Mouse (Mus musculus) urinary bladder, adult 2 months (tissue): ENCODE data around the gene 1700074P13Rik. TPM values are rescaled to one million over a fixed set of nuclear protein-coding genes. Genes with fewer than 3 reads are reported as not detected.
"Not testable (repeated sequence)": the region's sequence is repeated elsewhere in the genome, so short reads cannot be mapped to it uniquely, and the experiment has no call there.

ENCODE experiments used
- DNase-seq: peaks from one replicate; pipeline ENCODE4 v3.0.0; 2022; ENCODE audit warnings: low spot score
- polyA plus RNA-seq: library from polyadenylated mRNA; depleted of rRNA; stranded (reverse); fragments of >200 nt; gene quantifications from 2 replicates; pipeline ENCODE4 v1.2.3, GENCODE M21; 2012; rRNA removed

1700074P13Rik gene
- not detected in 2 replicates for polyA plus RNA-seq

GRCm38 (mm10) chr6:40940457-40940856 lies at the start of gene 1700074P13Rik:
TSS of gene 1700074P13Rik (minus strand) at chr6:40940557.
- no peak for DNase-seq

- not testable (repeated sequence) for DNase-seq
Measured at GRCm38 (mm10) chr6:40964454-40964853, 24.1 kb upstream of the 1700074P13Rik start, which contains the start of gene 1810009J06Rik. TSS of gene 1810009J06Rik (plus strand) at chr6:40964754.

GRCm38 (mm10) chr6:40953716-40954115 lies 13.4 kb upstream of the 1700074P13Rik start:
- no peak for DNase-seq

- no peak for DNase-seq
Measured at GRCm38 (mm10) chr6:40951770-40952169, 11.4 kb upstream of the 1700074P13Rik start, which contains the start of gene Gm4744. TSS of gene Gm4744 (minus strand) at chr6:40951870.

- no peak for DNase-seq
Measured at GRCm38 (mm10) chr6:40919954-40920353, 20.4 kb downstream of the 1700074P13Rik start.

GRCm38 (mm10) chr6:40900287-40900686 lies 40.1 kb downstream of the 1700074P13Rik start, which contains the start of gene Prss58:
TSS of gene Prss58 (minus strand) at chr6:40900387.
- DNase-seq: no peak

- DNase-seq: no peak
Measured at GRCm38 (mm10) chr6:40894716-40895115, 45.6 kb downstream of the 1700074P13Rik start.

- DNase-seq: no peak
Measured at GRCm38 (mm10) chr6:40893577-40893976, 46.8 kb downstream of the 1700074P13Rik start.

- no peak for DNase-seq
Measured at GRCm38 (mm10) chr6:40891754-40892153, 48.6 kb downstream of the 1700074P13Rik start.

GRCm38 (mm10) chr6:40890973-40891372 lies 49.4 kb downstream of the 1700074P13Rik start:
- no peak for DNase-seq

- DNase-seq: no peak
Measured at GRCm38 (mm10) chr6:40887394-40887793, 53.0 kb downstream of the 1700074P13Rik start, which contains the start of gene Moxd2. TSS of gene Moxd2 (minus strand) at chr6:40887494.

Other genes with a start within 250 kb of the 1700074P13Rik start
- gene Moxd2, start 53.1 kb downstream of the 1700074P13Rik start, polyA plus RNA-seq: not detected in 2 replicates
- gene Prss58, start 40.2 kb downstream of the 1700074P13Rik start, polyA plus RNA-seq: not detected in 2 replicates
- gene Gm4744, start 11.3 kb upstream of the 1700074P13Rik start, polyA plus RNA-seq: not detected in 2 replicates
- gene 1810009J06Rik, start 24.2 kb upstream of the 1700074P13Rik start, polyA plus RNA-seq: not detected in 2 replicates
- gene Gm2663, start 58.9 kb upstream of the 1700074P13Rik start, polyA plus RNA-seq: not detected in 2 replicates
- gene 2210010C04Rik, start 95.0 kb upstream of the 1700074P13Rik start, polyA plus RNA-seq: 0.07 and 0.25 TPM in 2 replicates